Mouse (Mus musculus): ENCODE results near the gene Tmem101.

- TF ChIP-seq CTCF (IDR thresholded peaks at IDR 0.05; ENCODE audit: control insufficient read depth, insufficient read depth, insufficient replicate concordance, low read depth, low read length) (no peak), POLR2A (IDR thresholded peaks at IDR 0.05; ENCODE audit: control insufficient read depth, low read depth, low read length) (no peak; the same call in 1 of the 2 replicates)
Observed at GRCm38 (mm10) chr11:102146005-102146404, 10.2 kb downstream of the Tmem101 start.

Measured in testis, adult 2 months (tissue).